Mouse (Mus musculus) hindbrain, embryonic 14.5 days (tissue): ENCODE measurements around the gene Gm34653. TPM values are rescaled to one million over a fixed set of nuclear protein-coding genes. Genes with fewer than 3 reads are reported as not detected.

Source experiments
- polyA plus RNA-seq: library from polyadenylated mRNA; unstranded; fragments of >200 nt; fragmentation: Nextera tagmentation; extraction: Ambion mirVana; gene quantifications from 2 replicates; pipeline ENCODE4 v1.2.1, GENCODE M21; 2014

Gm34653 gene
- polyA plus RNA-seq, 1 experiment from 2014 or later, result not detected

Other genes with a start within 250 kb of the Gm34653 start
- gene Gapvd1, start 77.8 kb upstream of the Gm34653 start, polyA plus RNA-seq, result 111 and 123 TPM in 2 replicates
- 423 and 537 TPM in 2 replicates for gene Hspa5, start 61.0 kb upstream of the Gm34653 start, polyA plus RNA-seq
- 24.8 and 26.1 TPM in 2 replicates for gene Rabepk, start 33.1 kb upstream of the Gm34653 start, polyA plus RNA-seq
- 73.8 and 83.7 TPM in 2 replicates for gene Fbxw2, start 6.7 kb upstream of the Gm34653 start, polyA plus RNA-seq
- gene Cutal, start 41.4 kb downstream of the Gm34653 start, polyA plus RNA-seq, result 0.21 and 0.37 TPM in 2 replicates
- 107 and 114 TPM in 2 replicates for gene Psmd5, start 42.0 kb downstream of the Gm34653 start, polyA plus RNA-seq
- gene Phf19, start 81.0 kb downstream of the Gm34653 start, polyA plus RNA-seq, result 1.8 and 4.1 TPM in 2 replicates
- 1.2 and 2.0 TPM in 2 replicates for gene Traf1, start 128.8 kb downstream of the Gm34653 start, polyA plus RNA-seq
- gene Hc, start 228.4 kb downstream of the Gm34653 start, polyA plus RNA-seq, result 0.44 and 0.46 TPM in 2 replicates